Mouse (Mus musculus) CD4-positive, CD25-positive, alpha-beta regulatory T cell, adult 9 weeks (primary cell): ENCODE data around the gene Irf4. TPM values are rescaled to one million over a fixed set of nuclear protein-coding genes. Genes with fewer than 3 reads are reported as not detected.

Source experiments
- polyA plus RNA-seq: library from polyadenylated mRNA; unstranded; fragments of 100-300 nt; shearing (Covaris generic); gene quantifications from one replicate; pipeline ENCODE4 v1.2.1, GENCODE M21; 2017

Irf4 gene
- polyA plus RNA-seq, result 22.3 TPM

GRCm38 (mm10) chr13:30749021-30749556 lies at the start of gene Irf4:
Gene Irf4 (plus strand): TSS chr13:30749226.

Other genes with a start within 250 kb of the Irf4 start
- 41.5 TPM for gene Uqcrfs1, start 203.9 kb upstream of the Irf4 start, polyA plus RNA-seq
- gene Dusp22, start 89.2 kb upstream of the Irf4 start, polyA plus RNA-seq, result 2.6 TPM
- not detected for gene Hus1b, start 198.5 kb downstream of the Irf4 start, polyA plus RNA-seq
- 112 TPM for gene Exoc2, start 224.9 kb downstream of the Irf4 start, polyA plus RNA-seq
- not detected for gene Gm5447, start 225.0 kb downstream of the Irf4 start, polyA plus RNA-seq